Mouse (Mus musculus): ENCODE results near the gene Tex52.

GRCm38 (mm10) chr6:128361901-128362300 lies 13.4 kb upstream of the Tex52 start:
- TF ChIP-seq GATA1 (IDR thresholded peaks at IDR 0.05; ENCODE audit: borderline replicate concordance, low read length) (no peak), FLI1 (IDR thresholded peaks at IDR 0.05; ENCODE audit: low read length) (no peak)
